Mouse (Mus musculus): ENCODE measurements around the gene Mymx.

GRCm38 (mm10) chr17:45568990-45569389 is 32.9 kb downstream of the Mymx start:
- TF ChIP-seq EP300 (IDR thresholded peaks at IDR 0.05; ENCODE audit: insufficient read depth, low read depth, low read length) (no peak), CTCF (IDR thresholded peaks at IDR 0.05) (no peak), POLR2A (IDR thresholded peaks at IDR 0.05; ENCODE audit: insufficient read depth, low read depth, low read length) (no peak)
